Mouse (Mus musculus): ENCODE data around the gene Wdr45b. TPM values are rescaled to one million over a fixed set of nuclear protein-coding genes. Genes with fewer than 3 reads are reported as not detected.

Wdr45b gene
- polyA plus RNA-seq (2014; fragmentation: Nextera tagmentation; extraction: Ambion mirVana) = 81.4 and 95.3 TPM in 2 replicates

GRCm38 (mm10) chr11:121354091-121354707 is at the start of gene Wdr45b:
Wdr45b (minus strand) TSS chr11:121354445.
- peak; percentile 96 for ATAC-seq (ENCODE audit: low FRiP score, low TSS enrichment)
- WGBS = under 1% methylated on average over 69 of the region's 69 CpGs
- Histone ChIP-seq H3K9ac (replicated peaks; ENCODE audit: low read length) (peak within 1 kb of the TSS; percentile 90), H3K36me3 (ENCODE audit: control insufficient read depth, insufficient read depth, low read length) (no peaks in the 10 kb centered on the region), H3K4me2 (ENCODE audit: low read length) (peak within 1 kb of the TSS; percentile 84), H3K27ac (replicated peaks; ENCODE audit: low read depth, low read length) (peak within 1 kb of the TSS; percentile 89), H3K27me3 (ENCODE audit: control insufficient read depth, insufficient read depth, low read length) (no peaks in the 10 kb centered on the region), H3K9me3 (ENCODE audit: control insufficient read depth, low read length) (no peaks in the 10 kb centered on the region), H3K4me1 (ENCODE audit: control insufficient read depth, insufficient read depth, low read length) (peaks cover 14% of the 10 kb centered on the region), H3K4me3 (replicated peaks; ENCODE audit: low read depth, low read length) (peak within 1 kb of the TSS; percentile 92)
- peak; percentile 99 for DNase-seq

DNA sequence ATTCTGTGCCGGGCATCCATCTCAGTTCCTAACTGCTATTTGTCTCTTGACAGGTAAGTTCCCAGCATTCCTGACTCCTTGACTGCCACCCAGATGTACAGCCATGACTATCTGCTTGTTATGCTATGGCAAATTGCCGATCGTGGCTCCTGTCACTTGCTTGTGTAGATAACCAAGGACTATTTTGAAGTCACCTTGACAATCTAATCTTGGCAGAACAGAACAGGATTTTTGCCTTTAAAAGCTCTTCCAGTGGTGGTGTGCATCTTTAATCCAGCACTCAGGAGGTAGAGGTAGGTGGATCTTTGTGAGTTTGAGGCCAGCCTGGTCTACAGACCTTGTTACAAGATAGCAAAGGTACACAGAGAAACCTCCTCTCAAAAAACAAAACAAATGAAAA is 38.2 kb upstream of the Wdr45b start:
- no peak for ATAC-seq (ENCODE audit: low FRiP score, low TSS enrichment)
- H3K4me2 ChIP-seq (ENCODE audit: low read length) = no peak overlapping the region
- no peak overlapping the region for H3K9ac ChIP-seq (replicated peaks; ENCODE audit: low read length)
- H3K4me3 ChIP-seq (replicated peaks; ENCODE audit: low read depth, low read length) = no peak overlapping the region
- H3K27ac ChIP-seq (replicated peaks; ENCODE audit: low read depth, low read length) = no peak overlapping the region
- H3K27me3 ChIP-seq (ENCODE audit: control insufficient read depth, insufficient read depth, low read length) = no peaks in the 10 kb centered on the region
- no peak for DNase-seq
- H3K36me3 ChIP-seq (ENCODE audit: control insufficient read depth, insufficient read depth, low read length) = no peaks in the 10 kb centered on the region
- H3K4me1 ChIP-seq (ENCODE audit: control insufficient read depth, insufficient read depth, low read length) = no peaks in the 10 kb centered on the region
- 91% methylated on average over 3 of the region's 3 CpGs for WGBS
- no peaks in the 10 kb centered on the region for H3K9me3 ChIP-seq (ENCODE audit: control insufficient read depth, low read length)

- H3K4me1 ChIP-seq (ENCODE audit: control insufficient read depth, insufficient read depth, low read length) = no peaks in the 10 kb centered on the region
- H3K4me2 ChIP-seq (ENCODE audit: low read length) = no peak overlapping the region
- WGBS = 67% methylated on average over 3 of the region's 3 CpGs
- H3K9me3 ChIP-seq (ENCODE audit: control insufficient read depth, low read length) = no peaks in the 10 kb centered on the region
- DNase-seq (no peak), ATAC-seq (ENCODE audit: low FRiP score, low TSS enrichment) (no peak)
- H3K27ac ChIP-seq (replicated peaks; ENCODE audit: low read depth, low read length) = no peak overlapping the region
- no peak overlapping the region for H3K9ac ChIP-seq (replicated peaks; ENCODE audit: low read length)
- H3K4me3 ChIP-seq (replicated peaks; ENCODE audit: low read depth, low read length) = no peak overlapping the region
- H3K36me3 ChIP-seq (ENCODE audit: control insufficient read depth, insufficient read depth, low read length) = no peaks in the 10 kb centered on the region
- 0 out of 2 replicates have a peak, but pooled peaks cover 6% of the 10 kb centered on the region for H3K27me3 ChIP-seq (ENCODE audit: control insufficient read depth, insufficient read depth, low read length)
These were observed 36.5 kb upstream of the Wdr45b start for GRCm38 (mm10) chr11:121390793-121391192.

- DNase-seq (no peak), ATAC-seq (ENCODE audit: low FRiP score, low TSS enrichment) (0 out of 2 replicates have a peak, but pooled peaks have one; percentile 17)
- Histone ChIP-seq H3K4me3 (replicated peaks; ENCODE audit: low read depth, low read length) (peak overlapping the region; percentile 66), H3K4me1 (ENCODE audit: control insufficient read depth, insufficient read depth, low read length) (no peaks in the 10 kb centered on the region), H3K27ac (replicated peaks; ENCODE audit: low read depth, low read length) (no peak overlapping the region), H3K4me2 (ENCODE audit: low read length) (peak overlapping the region; percentile 75), H3K9me3 (ENCODE audit: control insufficient read depth, low read length) (no peaks in the 10 kb centered on the region), H3K36me3 (ENCODE audit: control insufficient read depth, insufficient read depth, low read length) (no peaks in the 10 kb centered on the region), H3K27me3 (ENCODE audit: control insufficient read depth, insufficient read depth, low read length) (0 out of 2 replicates have a peak, but pooled peaks cover 6% of the 10 kb centered on the region), H3K9ac (replicated peaks; ENCODE audit: low read length) (no peak overlapping the region)
- 11% methylated on average over 6 of the region's 6 CpGs for WGBS
These were observed 34.3 kb upstream of the Wdr45b start for GRCm38 (mm10) chr11:121388554-121388945.

DNA sequence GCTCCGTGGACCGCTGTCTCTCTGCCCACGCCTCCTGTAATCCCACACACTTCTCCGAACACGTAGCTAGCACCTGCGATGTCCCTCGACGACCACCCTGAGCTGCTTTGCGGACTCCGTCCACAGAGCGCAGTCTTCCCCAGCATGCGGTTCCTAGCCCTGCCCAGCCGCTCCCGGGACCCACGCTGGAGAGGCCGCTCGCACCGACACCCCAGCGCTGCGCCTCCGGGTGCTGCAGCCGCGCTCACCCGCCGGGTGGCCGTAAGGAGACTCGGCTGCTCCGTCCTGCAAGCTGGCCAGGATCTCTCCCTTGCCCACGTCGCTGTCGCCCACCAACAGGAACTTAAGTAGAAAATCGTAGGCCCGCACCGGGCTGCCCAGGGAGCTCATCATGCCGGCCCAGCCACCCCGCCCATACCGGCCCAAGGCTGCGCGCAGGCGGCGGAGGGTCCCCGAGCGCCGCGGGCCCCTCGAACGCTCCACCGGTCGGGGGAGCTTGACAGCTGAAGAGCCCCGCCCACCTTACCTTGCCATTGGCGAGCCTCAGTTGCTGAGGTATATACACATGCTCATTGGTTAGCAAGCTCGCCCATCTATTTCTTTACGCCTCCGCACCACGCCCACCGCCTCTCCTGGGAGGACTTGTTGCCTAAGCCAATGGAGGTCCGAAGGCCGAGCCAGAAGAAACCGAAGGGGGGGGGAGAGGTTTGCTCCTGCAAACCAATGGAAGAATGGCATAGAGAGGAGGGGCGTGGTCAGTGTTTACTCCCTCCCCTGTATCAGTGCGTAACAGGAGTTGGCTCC is 33.7 kb upstream of the Wdr45b start, which contains the start of gene Rab40b:
TSS of gene Rab40b (minus strand) at position 502 of the 804 bp plus-strand sequence.
- peak within 1 kb of the TSS; percentile 49 for H3K27ac ChIP-seq (replicated peaks; ENCODE audit: low read depth, low read length)

DNA sequence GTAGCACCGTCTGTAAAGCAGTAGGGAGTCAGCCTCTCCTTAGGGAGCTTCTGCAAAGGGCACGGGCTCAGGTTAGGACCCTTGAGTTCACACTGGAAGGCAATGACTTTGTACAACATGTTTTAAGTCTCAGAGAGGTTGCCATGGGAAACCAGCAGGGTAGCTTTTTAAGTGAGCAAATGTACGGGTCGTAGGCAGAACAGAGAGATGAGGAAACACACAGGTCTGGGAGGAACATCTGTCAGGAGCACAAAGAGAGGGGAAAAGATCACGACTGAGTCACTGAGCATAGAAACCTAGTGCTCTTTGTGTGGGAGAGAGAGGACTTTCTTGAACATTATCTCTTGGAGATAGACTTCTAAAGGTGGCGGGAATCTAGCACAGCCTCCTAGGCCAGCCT is 26.0 kb upstream of the Wdr45b start:
- Histone ChIP-seq H3K4me2 (ENCODE audit: low read length) (no peak overlapping the region), H3K27me3 (ENCODE audit: control insufficient read depth, insufficient read depth, low read length) (no peaks in the 10 kb centered on the region), H3K9me3 (ENCODE audit: control insufficient read depth, low read length) (no peaks in the 10 kb centered on the region), H3K4me1 (ENCODE audit: control insufficient read depth, insufficient read depth, low read length) (no peaks in the 10 kb centered on the region), H3K4me3 (replicated peaks; ENCODE audit: low read depth, low read length) (no peak overlapping the region), H3K9ac (replicated peaks; ENCODE audit: low read length) (no peak overlapping the region), H3K27ac (replicated peaks; ENCODE audit: low read depth, low read length) (no peak overlapping the region), H3K36me3 (ENCODE audit: control insufficient read depth, insufficient read depth, low read length) (no peaks in the 10 kb centered on the region)
- 16% methylated on average over 6 of the region's 6 CpGs for WGBS
- ATAC-seq (ENCODE audit: low FRiP score, low TSS enrichment) = no peak
- no peak for DNase-seq

More for the DNA sequence above, 33.7 kb upstream of the Wdr45b start, which contains the start of gene Rab40b:
- H3K27me3 ChIP-seq (ENCODE audit: control insufficient read depth, insufficient read depth, low read length) = 0 out of 2 replicates have a peak, but pooled peaks cover 6% of the 10 kb centered on the region
- no peaks in the 10 kb centered on the region for H3K4me1 ChIP-seq (ENCODE audit: control insufficient read depth, insufficient read depth, low read length)
- peak within 1 kb of the TSS; percentile 75 for H3K4me2 ChIP-seq (ENCODE audit: low read length)
- WGBS = under 1% methylated on average over 61 of the region's 61 CpGs
- peak within 1 kb of the TSS; percentile 52 for H3K9ac ChIP-seq (replicated peaks; ENCODE audit: low read length)
- H3K36me3 ChIP-seq (ENCODE audit: control insufficient read depth, insufficient read depth, low read length) = no peaks in the 10 kb centered on the region
- DNase-seq (peak; percentile 97), ATAC-seq (ENCODE audit: low FRiP score, low TSS enrichment) (peak; percentile 99)
- H3K9me3 ChIP-seq (ENCODE audit: control insufficient read depth, low read length) = no peaks in the 10 kb centered on the region
- H3K4me3 ChIP-seq (replicated peaks; ENCODE audit: low read depth, low read length) = peak within 1 kb of the TSS; percentile 66

DNA sequence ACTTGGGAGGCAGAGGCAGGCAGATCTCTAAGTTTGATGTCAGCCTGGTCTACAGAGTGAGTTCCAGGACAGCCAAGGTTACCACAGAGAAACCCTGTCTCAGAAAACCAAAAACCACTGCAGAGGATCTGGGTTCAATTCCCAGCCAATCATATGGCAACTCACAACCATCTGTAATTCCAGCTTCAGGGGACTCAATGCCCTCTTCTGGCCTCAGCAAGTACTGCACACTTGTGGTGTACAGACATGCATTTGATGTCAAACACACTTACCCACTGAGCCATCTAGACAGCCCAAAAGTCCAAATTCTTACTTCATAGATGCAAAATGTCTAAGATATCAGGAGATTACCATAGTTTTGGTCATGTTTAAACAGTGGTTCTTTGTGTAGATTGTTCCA is 24.4 kb upstream of the Wdr45b start:
- Histone ChIP-seq H3K4me1 (ENCODE audit: control insufficient read depth, insufficient read depth, low read length) (no peaks in the 10 kb centered on the region), H3K4me2 (ENCODE audit: low read length) (no peak overlapping the region), H3K4me3 (replicated peaks; ENCODE audit: low read depth, low read length) (no peak overlapping the region), H3K27ac (replicated peaks; ENCODE audit: low read depth, low read length) (no peak overlapping the region), H3K9ac (replicated peaks; ENCODE audit: low read length) (no peak overlapping the region), H3K9me3 (ENCODE audit: control insufficient read depth, low read length) (no peaks in the 10 kb centered on the region), H3K36me3 (ENCODE audit: control insufficient read depth, insufficient read depth, low read length) (no peaks in the 10 kb centered on the region), H3K27me3 (ENCODE audit: control insufficient read depth, insufficient read depth, low read length) (no peaks in the 10 kb centered on the region)
- DNase-seq (no peak), ATAC-seq (ENCODE audit: low FRiP score, low TSS enrichment) (no peak)

DNA sequence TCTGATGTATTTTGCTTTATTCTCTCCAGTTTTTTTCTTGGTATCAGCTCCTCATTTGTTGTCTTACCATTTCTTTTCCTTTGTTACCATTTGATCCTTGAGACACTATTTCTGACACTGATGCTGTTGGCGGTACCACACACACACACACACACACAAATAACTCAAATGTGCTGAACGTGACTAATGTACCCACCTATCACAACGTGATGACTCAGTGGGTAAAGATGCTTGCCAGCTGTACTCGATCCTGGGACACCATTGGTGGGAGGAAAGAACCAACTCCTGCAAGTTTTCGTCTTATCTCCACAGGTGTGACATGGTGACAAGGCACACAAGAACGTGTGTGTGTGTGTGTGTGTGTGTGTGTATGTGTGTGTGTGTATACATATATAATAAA is 19.1 kb upstream of the Wdr45b start:
- Histone ChIP-seq H3K4me3 (replicated peaks; ENCODE audit: low read depth, low read length) (no peak overlapping the region), H3K9me3 (ENCODE audit: control insufficient read depth, low read length) (no peaks in the 10 kb centered on the region), H3K36me3 (ENCODE audit: control insufficient read depth, insufficient read depth, low read length) (no peaks in the 10 kb centered on the region), H3K4me2 (ENCODE audit: low read length) (no peak overlapping the region), H3K9ac (replicated peaks; ENCODE audit: low read length) (no peak overlapping the region), H3K4me1 (ENCODE audit: control insufficient read depth, insufficient read depth, low read length) (no peaks in the 10 kb centered on the region), H3K27ac (replicated peaks; ENCODE audit: low read depth, low read length) (no peak overlapping the region), H3K27me3 (ENCODE audit: control insufficient read depth, insufficient read depth, low read length) (no peaks in the 10 kb centered on the region)
- DNase-seq (no peak), ATAC-seq (ENCODE audit: low FRiP score, low TSS enrichment) (no peak)
- 72% methylated on average over 6 of the region's 6 CpGs for WGBS

Measured in midbrain, embryonic 14.5 days (tissue).